Mouse (Mus musculus) embryonic facial prominence, embryonic 14.5 days (tissue): Measurements from ENCODE around the gene Rc3h1. TPM values are rescaled to one million over a fixed set of nuclear protein-coding genes. Genes with fewer than 3 reads are reported as not detected.
"Not testable (repeated sequence)": the region's sequence is repeated elsewhere in the genome, so short reads cannot be mapped to it uniquely, and the experiment has no call there.

Experiments
- ATAC-seq: fragments of 200-750 bp; cut with Nextera tagmentation; 2 replicates; pipeline ENCODE4 v1.8.0; 2017; ENCODE audit warnings: low read depth, moderate number of reproducible peaks, moderate TSS enrichment
- DNase-seq: peaks from one replicate; pipeline ENCODE4 v3.0.0-alpha.2; 2015; ENCODE audit warnings: low spot score
- H3K27ac ChIP-seq: fragments of 300-500 bp; sonication (generic); replicated peaks from 2 replicates; pipeline ENCODE4 v1.5.1; 2014; ENCODE audit warnings: low read depth, mild to moderate bottlenecking, low read length, moderate library complexity
- H3K27me3 ChIP-seq: fragments of 300-500 bp; sonication (generic); replicated peaks from 2 replicates; pipeline ENCODE4 v1.6.1; 2014; ENCODE audit warnings: low read length; ENCODE audit not compliant: control insufficient read depth, insufficient read depth
- H3K36me3 ChIP-seq: fragments of 300-500 bp; sonication (generic); 2 replicates; pipeline ENCODE4 v1.6.1; 2014; ENCODE audit warnings: low read length, mixed read lengths; ENCODE audit not compliant: control insufficient read depth, insufficient read depth
- H3K4me1 ChIP-seq: fragments of 300-500 bp; sonication (generic); 2 replicates; pipeline ENCODE4 v1.6.1; 2014; ENCODE audit warnings: antibody characterized with exemption, low read length; ENCODE audit not compliant: control insufficient read depth, insufficient read depth
- H3K4me2 ChIP-seq: fragments of 300-500 bp; sonication (generic); 2 replicates; pipeline ENCODE4 v1.6.1; 2014; ENCODE audit warnings: low read depth, mild to moderate bottlenecking, low read length, moderate library complexity, mixed read lengths
- H3K4me3 ChIP-seq: fragments of 300-500 bp; sonication (generic); 2 replicates; pipeline ENCODE4 v1.5.1; 2014; ENCODE audit warnings: low read depth, mild to moderate bottlenecking, low read length
- H3K9ac ChIP-seq: fragments of 300-500 bp; sonication (generic); 2 replicates; pipeline ENCODE4 v1.6.1; 2014; ENCODE audit warnings: low read depth, mild to moderate bottlenecking, low read length, moderate library complexity, mixed read lengths
- H3K9me3 ChIP-seq: fragments of 300-500 bp; sonication (generic); 2 replicates; pipeline ENCODE4 v1.6.1; 2016; ENCODE audit warnings: low read length; ENCODE audit not compliant: control insufficient read depth
- WGBS: fragments of 180-500 bp; shearing (Covaris S2); extraction: QIAGEN DNeasy Blood & Tissue Kit; methylation state at CpG from one replicate; pipeline ENCODE4 v1.1.7; 2014; 5-methylcytosine and 5-hydroxymethylcytosine counted together
- polyA plus RNA-seq: library from polyadenylated mRNA; unstranded; fragments of >200 nt; fragmentation: Nextera tagmentation; extraction: Ambion mirVana; gene quantifications from 2 replicates; pipeline ENCODE4 v1.2.1, GENCODE M21; 2014

Gene Rc3h1
- polyA plus RNA-seq = 8.1 and 8.5 TPM in 2 replicates

GRCm38 (mm10) chr1:160906057-160906557 lies at the start of gene Rc3h1:
Gene Rc3h1, plus strand, starts transcription at chr1:160906418.
- ATAC-seq = peak; percentile 94
- WGBS = under 1% methylated on average over 27 of the region's 45 CpGs

GRCm38 (mm10) chr1:160858132-160858531 lies 48.1 kb upstream of the Rc3h1 start:
- Histone ChIP-seq H3K4me1 (no peaks in the 10 kb centered on the region), H3K27ac (no peak overlapping the region), H3K4me3 (no peak overlapping the region), H3K4me2 (no peak overlapping the region), H3K36me3 (no peaks in the 10 kb centered on the region), H3K9ac (no peak overlapping the region), H3K9me3 (no peaks in the 10 kb centered on the region), H3K27me3 (no peaks in the 10 kb centered on the region)
- WGBS = 92% methylated on average over 3 of the region's 3 CpGs
- no peak for DNase-seq
- no peak for ATAC-seq

More at GRCm38 (mm10) chr1:160906057-160906557, at the start of gene Rc3h1:
- Histone ChIP-seq H3K36me3 (no peaks in the 10 kb centered on the region), H3K9me3 (no peaks in the 10 kb centered on the region), H3K27ac (peak within 1 kb of the TSS; percentile 86), H3K4me1 (peaks cover 12% of the 10 kb centered on the region), H3K27me3 (no peaks in the 10 kb centered on the region), H3K4me3 (peak within 1 kb of the TSS; percentile 96), H3K9ac (peak within 1 kb of the TSS; percentile 96), H3K4me2 (peak within 1 kb of the TSS; percentile 62)
- DNase-seq = peak; percentile 94

- not testable (repeated sequence) for H3K9ac ChIP-seq, H3K27me3 ChIP-seq, H3K27ac ChIP-seq, H3K4me2 ChIP-seq, H3K36me3 ChIP-seq, H3K4me1 ChIP-seq, DNase-seq, ATAC-seq, H3K9me3 ChIP-seq, H3K4me3 ChIP-seq
Observed at GRCm38 (mm10) chr1:160859874-160860273, 46.3 kb upstream of the Rc3h1 start.

GRCm38 (mm10) chr1:160861142-160861541 lies 45.1 kb upstream of the Rc3h1 start:
- no peak for ATAC-seq
- Histone ChIP-seq H3K9me3 (no peaks in the 10 kb centered on the region), H3K27ac (no peak overlapping the region), H3K4me3 (no peak overlapping the region), H3K27me3 (no peaks in the 10 kb centered on the region), H3K36me3 (no peaks in the 10 kb centered on the region), H3K4me1 (no peaks in the 10 kb centered on the region), H3K9ac (no peak overlapping the region), H3K4me2 (no peak overlapping the region)
- 89% methylated on average over 2 of the region's 2 CpGs for WGBS
- DNase-seq = no peak

GRCm38 (mm10) chr1:160861632-160862031 lies 44.6 kb upstream of the Rc3h1 start:
- H3K4me1 ChIP-seq = no peaks in the 10 kb centered on the region
- H3K9ac ChIP-seq = no peak overlapping the region
- no peak overlapping the region for H3K4me3 ChIP-seq
- no peaks in the 10 kb centered on the region for H3K9me3 ChIP-seq
- no peak overlapping the region for H3K4me2 ChIP-seq
- H3K27me3 ChIP-seq = no peaks in the 10 kb centered on the region
- H3K36me3 ChIP-seq = no peaks in the 10 kb centered on the region
- no peak overlapping the region for H3K27ac ChIP-seq
- 95% methylated on average over 1 of the region's 1 CpGs for WGBS
- ATAC-seq (no peak), DNase-seq (no peak)

- H3K9ac ChIP-seq = no peak overlapping the region
- no peaks in the 10 kb centered on the region for H3K36me3 ChIP-seq
- H3K4me2 ChIP-seq = no peak overlapping the region
- DNase-seq (no peak), ATAC-seq (no peak)
- H3K9me3 ChIP-seq = no peaks in the 10 kb centered on the region
- no peak overlapping the region for H3K27ac ChIP-seq
- WGBS = 63% methylated on average over 4 of the region's 4 CpGs
- no peaks in the 10 kb centered on the region for H3K27me3 ChIP-seq
- H3K4me3 ChIP-seq = no peak overlapping the region
- no peaks in the 10 kb centered on the region for H3K4me1 ChIP-seq
Observed at GRCm38 (mm10) chr1:160863027-160863426, 43.2 kb upstream of the Rc3h1 start.

GRCm38 (mm10) chr1:160874757-160875156 lies 31.5 kb upstream of the Rc3h1 start:
- DNase-seq (no peak), ATAC-seq (no peak)
- H3K27ac ChIP-seq = no peak overlapping the region
- H3K9ac ChIP-seq = no peak overlapping the region
- H3K9me3 ChIP-seq = no peaks in the 10 kb centered on the region
- H3K27me3 ChIP-seq = no peaks in the 10 kb centered on the region
- no peaks in the 10 kb centered on the region for H3K4me1 ChIP-seq
- WGBS = 72% methylated on average over 1 of the region's 1 CpGs
- no peaks in the 10 kb centered on the region for H3K36me3 ChIP-seq
- no peak overlapping the region for H3K4me3 ChIP-seq
- H3K4me2 ChIP-seq = no peak overlapping the region

GRCm38 (mm10) chr1:160876968-160877367 lies 29.2 kb upstream of the Rc3h1 start:
- WGBS = 91% methylated on average over 4 of the region's 4 CpGs
- DNase-seq = no peak
- Histone ChIP-seq H3K9ac (no peak overlapping the region), H3K27me3 (no peaks in the 10 kb centered on the region), H3K9me3 (no peaks in the 10 kb centered on the region), H3K4me3 (no peak overlapping the region), H3K36me3 (no peaks in the 10 kb centered on the region), H3K4me1 (no peaks in the 10 kb centered on the region), H3K27ac (no peak overlapping the region), H3K4me2 (no peak overlapping the region)
- ATAC-seq = no peak

- WGBS = 75% methylated on average over 4 of the region's 4 CpGs
- ATAC-seq (no peak), DNase-seq (no peak)
- Histone ChIP-seq H3K4me1 (no peaks in the 10 kb centered on the region), H3K27me3 (no peaks in the 10 kb centered on the region), H3K27ac (no peak overlapping the region), H3K36me3 (no peaks in the 10 kb centered on the region), H3K4me2 (no peak overlapping the region), H3K9me3 (no peaks in the 10 kb centered on the region), H3K4me3 (no peak overlapping the region), H3K9ac (no peak overlapping the region)
Observed at GRCm38 (mm10) chr1:160878485-160878884, 27.7 kb upstream of the Rc3h1 start.
